Mouse (Mus musculus) forebrain, embryonic 10.5 days (tissue): ENCODE results near the gene Mc1r. TPM values are rescaled to one million over a fixed set of nuclear protein-coding genes. Genes with fewer than 3 reads are reported as not detected.

Source experiments
- DNase-seq: peaks from one replicate; pipeline ENCODE4 v3.0.0-alpha.2; 2017; ENCODE audit warnings: low spot score; ENCODE audit errors: extremely low spot score
- H3K27ac ChIP-seq: fragments of 300-500 bp; sonication (generic); 2 replicates; pipeline ENCODE4 v1.5.1; 2016; ENCODE audit warnings: mild to moderate bottlenecking
- H3K27me3 ChIP-seq: fragments of 300-500 bp; sonication (generic); 2 replicates; pipeline ENCODE4 v1.6.1; 2016; ENCODE audit warnings: mild to moderate bottlenecking; ENCODE audit not compliant: poor library complexity, severe bottlenecking
- H3K36me3 ChIP-seq: fragments of 300-500 bp; sonication (generic); replicated peaks from 2 replicates; pipeline ENCODE4 v1.6.1; 2016; ENCODE audit warnings: mild to moderate bottlenecking, moderate library complexity
- H3K4me1 ChIP-seq: fragments of 300-500 bp; sonication (generic); 2 replicates; pipeline ENCODE4 v1.6.1; 2016
- H3K4me3 ChIP-seq: fragments of 300-500 bp; sonication (generic); 2 replicates; pipeline ENCODE4 v1.5.1; 2016; ENCODE audit warnings: mild to moderate bottlenecking, moderate library complexity
- H3K9me3 ChIP-seq: fragments of 300-500 bp; sonication (generic); 2 replicates; pipeline ENCODE4 v1.6.1; 2016; ENCODE audit warnings: mild to moderate bottlenecking, moderate library complexity
- WGBS: fragments of 180-500 bp; shearing (Covaris S2); methylation state at CpG from one replicate; pipeline ENCODE4 v1.1.7; 2016; 5-methylcytosine and 5-hydroxymethylcytosine counted together
- polyA plus RNA-seq: library from polyadenylated mRNA; unstranded; fragments of >200 nt; fragmentation: Nextera tagmentation; extraction: Ambion mirVana; gene quantifications from 2 replicates; pipeline ENCODE4 v1.2.1, GENCODE M21; 2016

The Mc1r gene
- polyA plus RNA-seq, result 0.06 and 0.07 TPM in 2 replicates

DNA sequence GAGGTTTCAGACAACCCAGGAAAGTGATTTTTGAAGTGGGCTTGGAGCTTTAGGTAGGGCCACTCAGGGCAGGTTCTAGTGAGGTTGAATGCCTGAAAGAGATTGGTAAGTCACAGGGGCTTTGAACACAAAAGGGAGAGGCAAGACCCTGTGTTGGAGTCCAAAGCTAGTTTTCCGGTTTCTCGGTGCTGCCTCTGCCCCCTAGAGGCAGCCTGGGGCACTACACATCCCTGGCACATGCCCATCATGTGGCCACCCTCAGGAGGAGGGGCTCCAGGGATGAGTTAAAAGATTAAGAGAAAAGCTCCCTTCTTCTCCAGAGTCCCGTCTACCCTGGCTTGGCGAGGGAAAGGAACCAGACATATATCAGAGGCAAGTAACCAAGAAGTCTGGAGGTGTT, at the start of gene Mc1r:
TSS of gene Mc1r (plus strand) at position 322 of the 400 bp plus-strand sequence.
- Histone ChIP-seq H3K4me3 (peak within 1 kb of the TSS; percentile 16; the same call in 1 of the 2 replicates), H3K36me3 (peaks cover 18% of the 10 kb centered on the region), H3K4me1 (peaks cover 54% of the 10 kb centered on the region), H3K9me3 (no peaks in the 10 kb centered on the region), H3K27ac (0 out of 2 replicates have a peak within 1 kb of the TSS, but pooled peaks have one; percentile 63), H3K27me3 (peaks cover 43% of the 10 kb centered on the region)
- 7% methylated on average over 4 of the region's 4 CpGs for WGBS
- DNase-seq, result peak; percentile 69

GRCm38 (mm10) chr8:123361082-123361739, 45.7 kb upstream of the Mc1r start:
- Histone ChIP-seq H3K27ac (no peak overlapping the region), H3K27me3 (no peaks in the 10 kb centered on the region), H3K9me3 (no peaks in the 10 kb centered on the region), H3K4me3 (no peak overlapping the region), H3K36me3 (peaks cover 51% of the 10 kb centered on the region), H3K4me1 (0 out of 2 replicates have a peak, but pooled peaks cover 3% of the 10 kb centered on the region)
- DNase-seq, result peak; percentile 80
- WGBS, result 35% methylated on average over 12 of the region's 12 CpGs

GRCm38 (mm10) chr8:123373403-123374238, 33.3 kb upstream of the Mc1r start, which contains the start of gene Tcf25:
Gene Tcf25 (plus strand): TSS chr8:123373753.
- H3K27ac ChIP-seq, result peak within 1 kb of the TSS; percentile 95
- under 1% methylated on average over 75 of the region's 75 CpGs for WGBS

DNA sequence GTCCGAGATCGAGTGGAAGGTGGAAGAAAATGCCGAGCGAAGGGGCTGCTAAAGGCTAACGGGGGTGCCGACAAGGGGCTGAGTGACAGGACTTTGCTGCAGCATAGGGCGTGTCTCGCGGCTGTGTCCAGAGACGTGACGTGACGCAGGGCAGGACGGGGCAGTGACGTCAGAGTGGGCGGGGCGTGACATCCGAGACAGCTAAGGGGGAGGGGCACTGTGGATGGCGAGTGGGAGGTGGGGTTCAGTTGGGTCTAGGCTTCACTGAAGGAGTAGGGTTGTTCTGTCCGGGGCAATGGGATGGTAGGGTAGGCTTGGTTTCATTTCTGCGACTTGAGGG, 32.7 kb upstream of the Mc1r start:
- peak; percentile 98 for DNase-seq
- WGBS, result under 1% methylated on average over 20 of the region's 20 CpGs

More at GRCm38 (mm10) chr8:123373403-123374238, 33.3 kb upstream of the Mc1r start, which contains the start of gene Tcf25:
- Histone ChIP-seq H3K27me3 (no peaks in the 10 kb centered on the region), H3K9me3 (no peaks in the 10 kb centered on the region), H3K4me1 (peaks cover 29% of the 10 kb centered on the region), H3K4me3 (peak within 1 kb of the TSS; percentile 65), H3K36me3 (peaks cover 23% of the 10 kb centered on the region)
- peak; percentile 97 for DNase-seq

DNA sequence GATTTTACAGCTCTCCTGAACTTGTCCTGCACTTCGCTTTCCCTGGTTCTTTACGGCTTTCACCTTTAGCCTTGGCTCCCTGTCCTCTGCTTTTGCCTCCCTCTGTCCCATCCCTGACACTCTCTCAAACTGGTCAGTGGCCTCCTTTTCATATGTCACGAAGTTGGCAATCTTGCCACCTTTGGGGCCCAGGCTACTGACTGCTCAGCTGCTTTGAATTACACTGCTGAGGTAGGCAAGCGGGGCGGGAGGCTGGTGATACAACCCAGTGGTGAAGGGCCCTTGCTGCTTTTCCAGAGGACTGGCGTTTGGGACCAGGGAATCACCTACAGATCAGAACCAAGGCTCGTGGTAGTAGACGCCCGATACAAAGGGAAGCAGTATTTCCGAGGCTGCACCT, 31.2 kb upstream of the Mc1r start:
- 93% methylated on average over 10 of the region's 10 CpGs for WGBS
- Histone ChIP-seq H3K27ac (no peak overlapping the region), H3K27me3 (no peaks in the 10 kb centered on the region), H3K4me1 (peaks cover 29% of the 10 kb centered on the region), H3K9me3 (no peaks in the 10 kb centered on the region), H3K4me3 (no peak overlapping the region; the same call in 1 of the 2 replicates), H3K36me3 (peaks cover 31% of the 10 kb centered on the region)
- no peak for DNase-seq

More for the DNA sequence above, 32.7 kb upstream of the Mc1r start:
- Histone ChIP-seq H3K27me3 (no peaks in the 10 kb centered on the region), H3K9me3 (no peaks in the 10 kb centered on the region), H3K4me3 (peak overlapping the region; percentile 65), H3K27ac (peak overlapping the region; percentile 95), H3K36me3 (peaks cover 23% of the 10 kb centered on the region), H3K4me1 (peaks cover 29% of the 10 kb centered on the region)

DNA sequence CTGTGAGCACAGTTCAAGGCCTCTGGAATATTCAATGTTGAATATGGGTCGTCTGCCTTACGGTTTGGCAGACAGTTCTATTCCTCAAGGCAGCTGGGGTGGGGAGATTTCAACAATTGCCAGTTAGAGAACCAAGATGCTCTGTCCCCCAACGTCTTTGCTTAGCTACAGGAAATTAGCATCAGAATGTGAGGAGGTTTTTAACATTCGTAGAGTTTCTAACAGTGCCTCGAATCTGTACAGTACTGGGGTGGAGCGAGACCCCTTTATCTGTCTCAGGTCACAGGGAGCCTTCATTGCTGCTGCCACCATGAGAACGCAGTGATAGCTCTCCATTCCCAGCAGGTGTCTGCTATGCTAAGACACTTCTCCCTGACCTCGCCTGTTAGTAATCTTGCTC, 30.8 kb upstream of the Mc1r start:
- no peak for DNase-seq
- Histone ChIP-seq H3K9me3 (no peaks in the 10 kb centered on the region), H3K4me3 (no peak overlapping the region), H3K4me1 (peaks cover 29% of the 10 kb centered on the region), H3K36me3 (peaks cover 35% of the 10 kb centered on the region), H3K27me3 (no peaks in the 10 kb centered on the region), H3K27ac (no peak overlapping the region)
- WGBS, result 81% methylated on average over 8 of the region's 8 CpGs

DNA sequence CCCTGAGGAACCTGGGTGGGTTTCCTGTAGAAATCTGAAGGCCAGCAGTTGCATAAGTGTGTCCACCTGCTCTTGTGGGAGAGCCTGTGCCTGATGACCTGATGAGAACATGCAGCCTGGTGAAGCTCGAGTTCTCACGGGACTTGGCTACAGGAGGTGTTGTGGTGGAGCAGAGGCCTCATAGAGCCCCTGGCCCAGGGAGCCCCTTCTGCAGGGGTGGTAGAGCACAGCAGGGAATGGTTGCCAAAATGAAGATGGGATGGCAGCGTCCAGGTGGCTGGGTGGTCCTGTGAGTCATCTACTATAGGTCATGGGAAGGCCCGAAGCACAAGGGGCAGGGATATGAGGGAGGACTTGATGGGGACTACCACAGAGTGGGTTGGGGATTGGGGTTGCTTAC, 25.2 kb upstream of the Mc1r start:
- no peak for DNase-seq
- Histone ChIP-seq H3K27me3 (no peaks in the 10 kb centered on the region), H3K4me3 (no peak overlapping the region), H3K4me1 (no peaks in the 10 kb centered on the region), H3K27ac (no peak overlapping the region), H3K9me3 (no peaks in the 10 kb centered on the region), H3K36me3 (peaks cover 82% of the 10 kb centered on the region)
- WGBS, result 92% methylated on average over 4 of the region's 4 CpGs

GRCm38 (mm10) chr8:123382516-123382915, 24.4 kb upstream of the Mc1r start:
- 90% methylated on average over 8 of the region's 8 CpGs for WGBS
- no peak for DNase-seq
- H3K9me3 ChIP-seq, result no peaks in the 10 kb centered on the region
- H3K27me3 ChIP-seq, result no peaks in the 10 kb centered on the region
- peaks cover 83% of the 10 kb centered on the region for H3K36me3 ChIP-seq
- H3K4me3 ChIP-seq, result no peak overlapping the region
- no peaks in the 10 kb centered on the region for H3K4me1 ChIP-seq
- H3K27ac ChIP-seq, result no peak overlapping the region

GRCm38 (mm10) chr8:123384883-123385540, 21.9 kb upstream of the Mc1r start:
- Histone ChIP-seq H3K4me3 (no peak overlapping the region), H3K27ac (no peak overlapping the region), H3K4me1 (no peaks in the 10 kb centered on the region), H3K9me3 (no peaks in the 10 kb centered on the region), H3K27me3 (no peaks in the 10 kb centered on the region), H3K36me3 (peaks cover 98% of the 10 kb centered on the region)
- peak; percentile 40 for DNase-seq
- WGBS, result 76% methylated on average over 9 of the region's 9 CpGs

DNA sequence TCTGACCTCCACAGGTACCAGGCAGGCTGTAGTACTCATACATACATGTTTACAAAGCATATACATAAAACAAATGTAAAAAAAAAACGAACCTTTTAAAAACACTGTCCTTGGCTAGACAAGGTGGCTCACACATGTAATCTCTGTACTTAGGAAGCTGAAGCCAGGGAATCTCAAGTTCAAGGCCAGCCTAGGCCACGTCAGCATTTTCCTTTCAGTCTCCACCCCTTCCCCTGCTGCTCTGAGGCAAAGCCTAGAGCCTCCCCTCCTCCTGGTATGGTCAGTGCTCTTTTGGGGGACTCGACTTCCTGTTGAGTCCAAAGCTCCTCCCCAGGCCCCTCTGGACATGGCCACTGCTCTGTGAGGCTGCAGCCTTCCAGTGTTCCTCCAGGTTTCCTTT, 19.9 kb upstream of the Mc1r start:
- H3K36me3 ChIP-seq, result peaks cover 100% of the 10 kb centered on the region
- H3K4me3 ChIP-seq, result no peak overlapping the region
- WGBS, result 80% methylated on average over 3 of the region's 3 CpGs
- no peaks in the 10 kb centered on the region for H3K27me3 ChIP-seq
- DNase-seq, result no peak
- no peaks in the 10 kb centered on the region for H3K4me1 ChIP-seq
- H3K27ac ChIP-seq, result no peak overlapping the region
- no peaks in the 10 kb centered on the region for H3K9me3 ChIP-seq

GRCm38 (mm10) chr8:123387801-123388200, 19.1 kb upstream of the Mc1r start:
- no peaks in the 10 kb centered on the region for H3K27me3 ChIP-seq
- DNase-seq, result no peak
- H3K9me3 ChIP-seq, result no peaks in the 10 kb centered on the region
- 94% methylated on average over 8 of the region's 8 CpGs for WGBS
- H3K36me3 ChIP-seq, result peaks cover 100% of the 10 kb centered on the region
- H3K4me3 ChIP-seq, result no peak overlapping the region
- no peak overlapping the region for H3K27ac ChIP-seq
- H3K4me1 ChIP-seq, result no peaks in the 10 kb centered on the region

GRCm38 (mm10) chr8:123389026-123389425, 17.9 kb upstream of the Mc1r start:
- Histone ChIP-seq H3K4me1 (no peaks in the 10 kb centered on the region), H3K9me3 (no peaks in the 10 kb centered on the region), H3K27me3 (no peaks in the 10 kb centered on the region), H3K27ac (no peak overlapping the region), H3K4me3 (no peak overlapping the region), H3K36me3 (peaks cover 100% of the 10 kb centered on the region)
- no peak for DNase-seq
- 95% methylated on average over 7 of the region's 7 CpGs for WGBS
